Mouse (Mus musculus): Measurements from ENCODE around the gene Rcc2.

- TF ChIP-seq CTCF (IDR thresholded peaks at IDR 0.05; ENCODE audit: low read depth, low read length) = no peak
- no peak for TF ChIP-seq TAL1 (conservative IDR thresholded peaks at IDR 0.05; ENCODE audit: low read depth, low read length)
- no peak for TF ChIP-seq GATA2 (IDR thresholded peaks at IDR 0.05; ENCODE audit: borderline replicate concordance, low read depth, low read length)
Measured at GRCm38 (mm10) chr4:140657681-140658575, 42.4 kb upstream of the Rcc2 start.
